Mouse (Mus musculus) mouse trophoblast stem cell (cell line): Measurements from ENCODE around the gene Krt31.

Source experiments
- in situ Hi-C, 2 experiments: fragments of 300-500 bp; cut with MseI, MboI; formaldehyde crosslinking; loops; 2 replicates in 1 of 2; 3 replicates in 1 of 2; pipeline ENCODE4 v1.15.1; 2025

Krt31 gene

GRCm38 (mm10) chr11:100006624-100007023 lies 43.7 kb downstream of the Krt31 start:
- in situ Hi-C loops: loop anchor here in 1 of 2 experiments (10.0 kb wide), 1 partner anchor 542 kb away; no protein-coding TSS in a partner anchor

- in situ Hi-C loops: loop anchor here in 1 of 2 experiments (10.0 kb wide), 1 partner anchor 541 kb away; no protein-coding TSS in a partner anchor
Measured at GRCm38 (mm10) chr11:100005905-100006304, 44.4 kb downstream of the Krt31 start.

- in situ Hi-C loops: loop anchor here in 1 of 2 experiments (10.0 kb wide), 1 partner anchor 540 kb away; no protein-coding TSS in a partner anchor
Measured at GRCm38 (mm10) chr11:100004846-100005245, 45.5 kb downstream of the Krt31 start.

GRCm38 (mm10) chr11:99999091-99999490 lies 51.3 kb downstream of the Krt31 start:
- in situ Hi-C loops: no loop called here
